8 mouse cellular contexts compared by ENCODE assay signal in the genomic region with DNA sequence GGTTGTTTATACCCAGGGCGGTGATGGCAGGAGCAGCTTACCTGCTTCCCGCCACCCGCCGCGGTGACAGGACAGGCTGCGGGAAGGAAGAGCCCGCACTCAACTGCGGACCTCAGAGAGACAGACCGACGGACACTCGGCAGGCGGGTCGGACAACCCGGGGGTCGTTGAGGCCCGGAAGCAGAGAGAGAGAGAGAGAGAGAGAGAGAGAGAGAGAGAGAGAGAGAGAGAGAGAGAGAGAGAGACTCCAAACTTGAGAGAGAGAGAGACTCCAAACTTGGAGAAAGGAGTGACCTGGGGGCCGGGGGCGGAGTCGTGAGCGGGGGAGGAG. TPM values are rescaled to one million over a fixed set of nuclear protein-coding genes. Genes with fewer than 3 reads are reported as not detected.
A peak's percentile ranks its signal among the peaks of the same experiment; 100 is the strongest.
DNase-seq lines count a peak whose midpoint lies in the region; ATAC-seq and TF ChIP-seq lines count a peak whose summit lies in the region.

A gene (plus strand): TSS at position 259 of the 331 bp plus-strand sequence.

- peak within 1 kb of the TSS; percentile 64 for H3K27ac ChIP-seq in heart, embryonic 12.5 days (ENCODE audit: poor library complexity, severe bottlenecking)
- H3K27ac ChIP-seq in ES-Bruce4 (ENCODE audit: insufficient read depth, low read length), result no peak within 1 kb of the TSS
- 0 out of 2 replicates have a peak within 1 kb of the TSS, but pooled peaks have one; percentile 35 for H3K27ac ChIP-seq in forebrain, postnatal 0 days (ENCODE audit: low read depth, low read length)
- H3K27ac ChIP-seq in macrophage, result peak within 1 kb of the TSS; percentile 85

- TF ChIP-seq EP300 in ES-Bruce4 (IDR thresholded peaks at IDR 0.05; ENCODE audit: insufficient read depth, low read depth, low read length), result no peak

- H3K9me3 ChIP-seq in heart, embryonic 12.5 days (replicated peaks), result no peaks in the 10 kb centered on the region
- no peaks in the 10 kb centered on the region for H3K9me3 ChIP-seq in ES-Bruce4 (replicated peaks; ENCODE audit: control insufficient read depth, insufficient read depth, low read length, poor library complexity, severe bottlenecking)
- H3K9me3 ChIP-seq in forebrain, postnatal 0 days (ENCODE audit: low read length), result no peaks in the 10 kb centered on the region

- no peak for ATAC-seq in heart, embryonic 12.5 days (ENCODE audit: insufficient number of reproducible peaks, low FRiP score)
- no peak for ATAC-seq in forebrain, postnatal 0 days
- ATAC-seq in activated CD4-positive, CD25-positive, alpha-beta regulatory T cell, adult 4 months, result no peak

- peak within 1 kb of the TSS; percentile 79 for H3K4me3 ChIP-seq in heart, embryonic 12.5 days
- peak within 1 kb of the TSS; percentile 79 for H3K4me3 ChIP-seq in ES-Bruce4 (ENCODE audit: low read depth, low read length)
- H3K4me3 ChIP-seq in forebrain, postnatal 0 days (ENCODE audit: low read depth, low read length), result peak within 1 kb of the TSS; percentile 48
- H3K4me3 ChIP-seq in macrophage (ENCODE audit: inconsistent target), result peak within 1 kb of the TSS; percentile 95

- 2% methylated on average over 20 of the region's 20 CpGs for WGBS in heart, embryonic 12.5 days
- 4% methylated on average over 20 of the region's 20 CpGs for WGBS in forebrain, postnatal 0 days
- 0% methylated on average over 4 of the region's 20 CpGs for WGBS in macrophage (ENCODE audit: missing documents)

- DNase-seq in heart, adult 8-10 months (ENCODE audit: low spot score), result no peak
- DNase-seq in forebrain, postnatal 0 days, result no peak
- DNase-seq in c-Kit-positive CD71-positive TER-119-positive erythroid progenitor cells, embryonic 14.5 days (ENCODE audit: low spot score), result no peak
- no peak for DNase-seq in frontal cortex, postnatal 25 days (ENCODE audit: low spot score in 2 of 2)

- peaks cover 37% of the 10 kb centered on the region for H3K36me3 ChIP-seq in heart, embryonic 12.5 days
- H3K36me3 ChIP-seq in ES-Bruce4 (ENCODE audit: control insufficient read depth, insufficient read depth, low read length, poor library complexity, severe bottlenecking) (no peaks in the 10 kb centered on the region), macrophage (ENCODE audit: inconsistent target) (peaks cover 20% of the 10 kb centered on the region)
- no peaks in the 10 kb centered on the region for H3K36me3 ChIP-seq in forebrain, postnatal 0 days (ENCODE audit: insufficient read depth)

- H3K79me2 ChIP-seq in macrophage (ENCODE audit: inconsistent target), result peaks cover 32% of the 10 kb centered on the region

- peak within 1 kb of the TSS; percentile 80 for H3K4me2 ChIP-seq in heart, embryonic 12.5 days
- peak within 1 kb of the TSS; percentile 98 for H3K4me2 ChIP-seq in forebrain, postnatal 0 days (ENCODE audit: low read depth)

- H3K27me3 ChIP-seq in heart, embryonic 12.5 days (replicated peaks), result no peaks in the 10 kb centered on the region
- no peaks in the 10 kb centered on the region for H3K27me3 ChIP-seq in ES-Bruce4 (ENCODE audit: control insufficient read depth, insufficient read depth, low read length, poor library complexity, severe bottlenecking)
- 0 out of 2 replicates have a peak, but pooled peaks cover 4% of the 10 kb centered on the region for H3K27me3 ChIP-seq in forebrain, postnatal 0 days (ENCODE audit: insufficient read depth, low read length)

- TF ChIP-seq CTCF in ES-Bruce4 (IDR thresholded peaks at IDR 0.05; ENCODE audit: low read depth, low read length), result no peak
- TF ChIP-seq CTCF in forebrain, postnatal 0 days (IDR thresholded peaks at IDR 0.05; ENCODE audit: low read depth), result no peak

- peaks cover 71% of the 10 kb centered on the region for H3K4me1 ChIP-seq in heart, embryonic 12.5 days (replicated peaks)
- peaks cover 6% of the 10 kb centered on the region for H3K4me1 ChIP-seq in ES-Bruce4 (ENCODE audit: control insufficient read depth, insufficient read depth, low read length)
- no peaks in the 10 kb centered on the region for H3K4me1 ChIP-seq in forebrain, postnatal 0 days (ENCODE audit: insufficient read depth)

- peak within 1 kb of the TSS; percentile 84 for H3K9ac ChIP-seq in heart, embryonic 12.5 days
- peak within 1 kb of the TSS; percentile 45 for H3K9ac ChIP-seq in ES-Bruce4 (ENCODE audit: low read depth, poor library complexity, severe bottlenecking)
- peak within 1 kb of the TSS; percentile 56 for H3K9ac ChIP-seq in forebrain, postnatal 0 days

- TF ChIP-seq POLR2A in ES-Bruce4 (IDR thresholded peaks at IDR 0.05; ENCODE audit: insufficient read depth, low read length), result no peak

RNA-seq across cellular contexts. Expression of the gene that starts here (rescaled TPM):
- 0.15 and 0.47 TPM in 2 replicates for polyA plus RNA-seq in heart, embryonic 12.5 days (2016; fragmentation: Nextera tagmentation; extraction: Ambion mirVana)
- not detected for total RNA-seq in heart, adult 8-10 months (2022)
- not detected in 2 replicates for polyA plus RNA-seq in ES-Bruce4 (2011; ENCODE audit: insufficient read depth, insufficient read length, low read depth, missing spikeins)
- total RNA-seq in forebrain, postnatal 0 days (2014; rRNA removed), result not detected in 2 replicates
- polyA plus RNA-seq in forebrain, postnatal 0 days (2015; fragmentation: Nextera tagmentation; extraction: Ambion mirVana), result not detected in 2 replicates
- total RNA-seq in macrophage (2018; cell fraction: chromatin; rRNA removed), result 1 to 10 TPM in 9 of 26 experiments, under 1 TPM in 10, not detected in 7; 0.31 to 2.4 (median 0.98) TPM
- 1 to 10 TPM in 1 of 26 experiments, under 1 TPM in 22, not detected in 3; 0.10 to 1.0 (median 0.40) TPM for total RNA-seq in macrophage (2018; cell fraction: cytosol; rRNA removed)
- total RNA-seq in macrophage (2018; cell fraction: nucleus; rRNA removed), result 1 to 10 TPM in 1 of 26 experiments, under 1 TPM in 14, not detected in 11; 0.18 to 1.1 (median 0.66) TPM
- polyA plus RNA-seq in macrophage (2018), result 0.25 to 0.59 TPM in 2 of 3 replicates, not detected in the other
- polyA plus RNA-seq in activated CD4-positive, CD25-positive, alpha-beta regulatory T cell, adult 4 months (2017; shearing (Covaris generic)), result not detected
